Mouse (Mus musculus): Measurements from ENCODE around the gene Tpk1.
"Not testable (repeated sequence)": the region's sequence is repeated elsewhere in the genome, so short reads cannot be mapped to it uniquely, and the experiment has no call there.

The Tpk1 gene

GRCm38 (mm10) chr6:43640621-43641020 lies 25.5 kb downstream of the Tpk1 start:
- no peak for DNase-seq (ENCODE audit: low spot score)

GRCm38 (mm10) chr6:43638865-43639264 lies 27.2 kb downstream of the Tpk1 start:
- no peak for DNase-seq (ENCODE audit: low spot score)

GRCm38 (mm10) chr6:43638119-43638518 lies 28.0 kb downstream of the Tpk1 start:
- DNase-seq (ENCODE audit: low spot score) = no peak

- DNase-seq (ENCODE audit: low spot score) = no peak
Measured at GRCm38 (mm10) chr6:43636980-43637638, 29.0 kb downstream of the Tpk1 start.

- DNase-seq (ENCODE audit: low spot score) = no peak
Measured at GRCm38 (mm10) chr6:43633308-43633963, 32.6 kb downstream of the Tpk1 start.

- no peak for DNase-seq (ENCODE audit: low spot score)
Measured at GRCm38 (mm10) chr6:43632871-43633270, 33.2 kb downstream of the Tpk1 start.

GRCm38 (mm10) chr6:43623448-43623847 lies 42.6 kb downstream of the Tpk1 start:
- DNase-seq (ENCODE audit: low spot score) = not testable (repeated sequence)

GRCm38 (mm10) chr6:43619258-43619657 lies 46.8 kb downstream of the Tpk1 start:
- DNase-seq (ENCODE audit: low spot score) = no peak

GRCm38 (mm10) chr6:43611770-43612169 lies 54.3 kb downstream of the Tpk1 start:
- no peak for DNase-seq (ENCODE audit: low spot score)

GRCm38 (mm10) chr6:43590841-43591541 lies 75.1 kb downstream of the Tpk1 start:
- DNase-seq (ENCODE audit: low spot score) = no peak

GRCm38 (mm10) chr6:43585274-43585673 lies 80.8 kb downstream of the Tpk1 start:
- DNase-seq (ENCODE audit: low spot score) = no peak

GRCm38 (mm10) chr6:43581809-43582208 lies 84.3 kb downstream of the Tpk1 start:
- DNase-seq (ENCODE audit: low spot score) = no peak

- no peak for DNase-seq (ENCODE audit: low spot score)
Measured at GRCm38 (mm10) chr6:43567885-43568284, 98.2 kb downstream of the Tpk1 start.

GRCm38 (mm10) chr6:43562474-43562873 lies 103.6 kb downstream of the Tpk1 start:
- no peak for DNase-seq (ENCODE audit: low spot score)

- no peak for DNase-seq (ENCODE audit: low spot score)
Measured at GRCm38 (mm10) chr6:43551410-43551809, 114.7 kb downstream of the Tpk1 start.

GRCm38 (mm10) chr6:43546537-43546936 lies 119.5 kb downstream of the Tpk1 start:
- no peak for DNase-seq (ENCODE audit: low spot score)

GRCm38 (mm10) chr6:43537252-43537870 lies 128.7 kb downstream of the Tpk1 start:
- no peak for DNase-seq (ENCODE audit: low spot score)

- no peak for DNase-seq (ENCODE audit: low spot score)
Measured at GRCm38 (mm10) chr6:43535459-43535858, 130.6 kb downstream of the Tpk1 start.

GRCm38 (mm10) chr6:43533323-43533722 lies 132.8 kb downstream of the Tpk1 start:
- no peak for DNase-seq (ENCODE audit: low spot score)

- no peak for DNase-seq (ENCODE audit: low spot score)
Measured at GRCm38 (mm10) chr6:43532822-43533221, 133.3 kb downstream of the Tpk1 start.

- DNase-seq (ENCODE audit: low spot score) = no peak
Measured at GRCm38 (mm10) chr6:43531996-43532395, 134.1 kb downstream of the Tpk1 start.

GRCm38 (mm10) chr6:43528996-43529395 lies 137.1 kb downstream of the Tpk1 start:
- no peak for DNase-seq (ENCODE audit: low spot score)

- DNase-seq (ENCODE audit: low spot score) = no peak
Measured at GRCm38 (mm10) chr6:43525028-43525427, 141.1 kb downstream of the Tpk1 start.
